Mouse (Mus musculus): Measurements from ENCODE around the gene Sod2.

DNA sequence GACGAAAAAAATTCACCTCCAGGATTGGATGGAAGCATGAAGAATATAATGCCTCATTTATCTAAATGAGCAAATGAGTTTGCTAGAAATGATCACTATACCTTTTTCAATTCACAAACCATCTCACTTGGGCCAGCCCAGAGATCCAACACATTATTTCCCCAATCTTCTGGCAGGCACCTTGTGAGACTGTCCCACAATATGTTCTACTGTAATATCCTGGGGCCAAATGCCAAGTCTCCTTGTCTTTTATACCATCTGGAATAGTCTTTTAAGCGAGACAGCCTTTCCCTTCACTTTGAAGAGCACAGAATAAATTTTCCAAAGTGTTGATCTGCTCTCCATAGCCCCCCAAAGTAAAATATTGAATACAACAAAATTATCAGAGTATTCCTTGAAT is 32.8 kb upstream of the Sod2 start:
- TF ChIP-seq CTCF (IDR thresholded peaks at IDR 0.05; ENCODE audit: low read depth) (no peak), EP300 (IDR thresholded peaks at IDR 0.05; ENCODE audit: low read depth) (no peak)
